Mouse (Mus musculus): ENCODE data around the gene Ccdc189.

DNA sequence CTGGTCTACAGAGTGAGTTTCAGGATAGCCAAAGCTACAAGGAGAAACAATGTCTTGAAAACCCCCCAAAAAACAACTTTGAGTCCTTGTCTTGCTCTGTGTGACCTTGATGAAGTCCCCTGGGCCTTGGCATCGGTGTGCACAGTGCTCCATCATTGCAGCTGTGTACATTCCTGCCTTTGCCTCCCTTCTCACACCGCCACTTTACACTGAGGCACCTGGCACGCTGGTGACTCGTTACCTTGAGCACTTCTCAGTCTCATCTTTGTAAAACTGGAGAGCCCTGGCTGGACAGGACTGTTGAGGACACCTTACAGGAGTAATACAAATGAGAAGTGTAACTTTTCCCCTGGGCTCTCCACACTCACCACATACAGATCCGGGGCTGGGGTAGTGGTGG lies 1.2 kb downstream of the Ccdc189 start:
- TF ChIP-seq RCOR1 (IDR thresholded peaks at IDR 0.05; ENCODE audit: low read depth, low read length) (no peak), CTCF (IDR thresholded peaks at IDR 0.05 in 2 of 3, conservative IDR thresholded peaks at IDR 0.05 in 1 of 3; ENCODE audit: control insufficient read depth in 1 of 3, insufficient read depth in 1 of 3, low read depth in 2 of 3, low read length in 3 of 3, poor library complexity in 1 of 3, severe bottlenecking in 1 of 3) (no peak), ZMIZ1 (IDR thresholded peaks at IDR 0.05; ENCODE audit: low read depth, low read length) (no peak), POLR2AphosphoS5 (IDR thresholded peaks at IDR 0.05; ENCODE audit: borderline replicate concordance, low read depth, low read length) (no peak)
